8 mouse cellular contexts compared by ENCODE assay signal in the genomic region with DNA sequence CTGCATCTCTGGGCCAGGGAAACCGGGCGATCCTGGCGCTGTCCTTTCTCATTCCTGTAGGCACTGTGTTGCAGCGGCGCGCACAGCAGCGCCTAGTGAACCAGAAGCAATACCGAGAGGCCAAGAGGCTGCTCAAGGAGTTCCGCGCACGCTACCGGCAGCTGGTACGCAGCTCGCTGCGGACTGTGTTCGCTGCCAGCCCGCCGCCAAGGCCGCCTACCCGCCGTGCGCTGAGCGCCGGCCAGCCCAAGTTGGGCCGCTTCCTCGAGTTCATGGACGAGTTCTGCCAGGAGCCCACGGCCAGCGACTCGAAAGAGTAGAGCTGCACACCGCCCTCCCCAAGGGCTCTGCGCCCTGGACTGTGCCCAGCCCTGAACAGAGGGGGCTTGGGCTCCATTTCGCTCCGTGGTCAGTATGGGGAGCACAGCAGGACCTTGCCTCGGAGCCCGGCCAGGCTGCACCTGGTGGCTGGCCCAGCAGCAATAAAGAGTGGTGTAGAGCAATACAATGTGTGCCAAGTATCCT. TPM values are rescaled to one million over a fixed set of nuclear protein-coding genes. Genes with fewer than 3 reads are reported as not detected.
DNase-seq lines count a peak whose midpoint lies in the region; ATAC-seq and TF ChIP-seq lines count a peak whose summit lies in the region.

No protein-coding gene starts in this region.

- WGBS in heart, embryonic 14.5 days, result 4% methylated on average over 36 of the region's 36 CpGs
- WGBS in kidney, postnatal 0 days, result 1% methylated on average over 36 of the region's 36 CpGs
- 2% methylated on average over 36 of the region's 36 CpGs for WGBS in liver, embryonic 15.5 days (ENCODE audit: insufficient replicate concordance)
- WGBS in neural tube, embryonic 12.5 days, result 1% methylated on average over 36 of the region's 36 CpGs

- no peak overlapping the region for H3K27ac ChIP-seq in heart, embryonic 14.5 days (replicated peaks in 1 of 2; ENCODE audit: control insufficient read depth in 1 of 2, insufficient read depth in 1 of 2, low read depth in 2 of 2, low read length in 2 of 2)
- no peak overlapping the region for H3K27ac ChIP-seq in kidney, postnatal 0 days
- no peak overlapping the region for H3K27ac ChIP-seq in liver, embryonic 15.5 days (replicated peaks)
- H3K27ac ChIP-seq in neural tube, embryonic 12.5 days, result no peak overlapping the region

- H3K4me3 ChIP-seq in heart, embryonic 14.5 days (ENCODE audit: control insufficient read depth in 1 of 2, insufficient read depth in 1 of 2, low read depth in 1 of 2, low read length in 2 of 2), result peak overlapping the region; percentile 38 to 41
- peak overlapping the region; percentile 37 for H3K4me3 ChIP-seq in kidney, postnatal 0 days (replicated peaks; ENCODE audit: low read depth, low read length)
- H3K4me3 ChIP-seq in liver, embryonic 15.5 days (replicated peaks), result peak overlapping the region; percentile 35
- H3K4me3 ChIP-seq in neural tube, embryonic 12.5 days, result peak overlapping the region; percentile 30

- no peak for TF ChIP-seq CTCF in kidney, postnatal 0 days (IDR thresholded peaks at IDR 0.05; ENCODE audit: low read depth)

- H3K9ac ChIP-seq in heart, embryonic 14.5 days (ENCODE audit: low read length), result peak overlapping the region; percentile 61
- peak overlapping the region; percentile 58 for H3K9ac ChIP-seq in kidney, postnatal 0 days (ENCODE audit: low read depth, low read length)
- no peak overlapping the region for H3K9ac ChIP-seq in liver, embryonic 15.5 days
- H3K9ac ChIP-seq in neural tube, embryonic 12.5 days, result peak overlapping the region; percentile 53; the same call in 1 of the 2 replicates

- no peaks in the 10 kb centered on the region for H3K9me3 ChIP-seq in heart, embryonic 14.5 days (ENCODE audit: control insufficient read depth, low read length)
- no peaks in the 10 kb centered on the region for H3K9me3 ChIP-seq in kidney, postnatal 0 days (replicated peaks; ENCODE audit: low read length)
- H3K9me3 ChIP-seq in liver, embryonic 15.5 days (replicated peaks), result no peaks in the 10 kb centered on the region
- no peaks in the 10 kb centered on the region for H3K9me3 ChIP-seq in neural tube, embryonic 12.5 days

- peaks cover 11% of the 10 kb centered on the region; the same call in 1 of the 2 replicates for H3K36me3 ChIP-seq in heart, embryonic 14.5 days (ENCODE audit: control insufficient read depth, insufficient read depth, low read length)
- H3K36me3 ChIP-seq in kidney, postnatal 0 days (ENCODE audit: insufficient read depth, low read length), result peaks cover under 1% of the 10 kb centered on the region; the same call in 1 of the 2 replicates
- H3K36me3 ChIP-seq in liver, embryonic 15.5 days (replicated peaks), result no peaks in the 10 kb centered on the region
- peaks cover 14% of the 10 kb centered on the region for H3K36me3 ChIP-seq in neural tube, embryonic 12.5 days

- peak overlapping the region; percentile 87 for H3K4me2 ChIP-seq in heart, embryonic 14.5 days (ENCODE audit: low read length)
- H3K4me2 ChIP-seq in kidney, postnatal 0 days (ENCODE audit: low read length), result peak overlapping the region; percentile 81
- peak overlapping the region; percentile 59 for H3K4me2 ChIP-seq in liver, embryonic 15.5 days
- H3K4me2 ChIP-seq in neural tube, embryonic 12.5 days (replicated peaks), result peak overlapping the region; percentile 68

- DNase-seq in ovary, adult 18-20 months (ENCODE audit: low spot score), result peak; percentile 60
- no peak for DNase-seq in ovary, postnatal 10 days (ENCODE audit: low spot score)
- DNase-seq in embryo, embryonic 11.5 days (ENCODE audit: low read depth, low spot score), result peak; percentile 8
- peak; percentile 52 for DNase-seq in kidney, postnatal 0 days (ENCODE audit: low spot score)
- no peak for DNase-seq in spleen, adult 12 weeks (ENCODE audit: low spot score)

- no peak for ATAC-seq in heart, embryonic 14.5 days (ENCODE audit: insufficient number of reproducible peaks, insufficient read depth, low FRiP score, low read depth)
- peak; percentile 48 for ATAC-seq in kidney, postnatal 0 days (replicated peaks; ENCODE audit: low FRiP score, low read depth)
- ATAC-seq in liver, embryonic 15.5 days (ENCODE audit: insufficient read depth), result no peak
- peak; percentile 69 for ATAC-seq in neural tube, embryonic 12.5 days (ENCODE audit: low FRiP score, low read depth)

- peaks cover 7 to 13% of the 10 kb centered on the region in 2 experiments for H3K4me1 ChIP-seq in heart, embryonic 14.5 days (ENCODE audit: control insufficient read depth in 2 of 2, insufficient read depth in 2 of 2, low read length in 2 of 2)
- H3K4me1 ChIP-seq in kidney, postnatal 0 days (replicated peaks; ENCODE audit: insufficient read depth, low read length), result peaks cover 15% of the 10 kb centered on the region; the same call in 1 of the 2 replicates
- H3K4me1 ChIP-seq in liver, embryonic 15.5 days (replicated peaks), result peaks cover 8% of the 10 kb centered on the region; the same call in 1 of the 2 replicates
- peaks cover 15% of the 10 kb centered on the region for H3K4me1 ChIP-seq in neural tube, embryonic 12.5 days

- peaks cover 24% of the 10 kb centered on the region for H3K27me3 ChIP-seq in heart, embryonic 14.5 days (ENCODE audit: control insufficient read depth, insufficient read depth, low read length)
- no peaks in the 10 kb centered on the region for H3K27me3 ChIP-seq in kidney, postnatal 0 days (ENCODE audit: insufficient read depth, low read length)
- H3K27me3 ChIP-seq in liver, embryonic 15.5 days, result peaks cover 53% of the 10 kb centered on the region
- H3K27me3 ChIP-seq in neural tube, embryonic 12.5 days (replicated peaks), result peaks cover 16% of the 10 kb centered on the region

RNA-seq across cellular contexts. Expression of gene Spcs2, which starts 54.1 kb away (rescaled TPM):
- polyA plus RNA-seq in heart, embryonic 14.5 days (2014; fragmentation: Nextera tagmentation; extraction: Ambion mirVana), result 169 TPM in 2 replicates
- 340 and 344 TPM in 2 replicates for polyA plus RNA-seq in kidney, postnatal 0 days (2015; fragmentation: Nextera tagmentation; extraction: Ambion mirVana)
- polyA plus RNA-seq in liver, embryonic 15.5 days (2015; fragmentation: Nextera tagmentation; extraction: Ambion mirVana), result 169 and 193 TPM in 2 replicates
- polyA plus RNA-seq in neural tube, embryonic 12.5 days (2016; fragmentation: Nextera tagmentation; extraction: Ambion mirVana), result 337 and 365 TPM in 2 replicates

RNA-seq across cellular contexts. Expression of gene Xrra1, which starts 58.5 kb away (rescaled TPM):
- polyA plus RNA-seq in heart, embryonic 14.5 days (2014; fragmentation: Nextera tagmentation; extraction: Ambion mirVana), result 0.09 TPM in 2 replicates
- polyA plus RNA-seq in kidney, postnatal 0 days (2015; fragmentation: Nextera tagmentation; extraction: Ambion mirVana), result 0.20 TPM in 2 replicates
- polyA plus RNA-seq in liver, embryonic 15.5 days (2015; fragmentation: Nextera tagmentation; extraction: Ambion mirVana), result not detected in 2 replicates
- polyA plus RNA-seq in neural tube, embryonic 12.5 days (2016; fragmentation: Nextera tagmentation; extraction: Ambion mirVana), result 0.52 and 0.72 TPM in 2 replicates

Comparison
In these comparisons a context has a peak if more than half of its experiments do, and no peak if none do; other contexts are left out.
1. DNase-seq: peak in ovary, adult 18-20 months (single experiment), embryo, embryonic 11.5 days (single experiment) and kidney, postnatal 0 days (single experiment); none in ovary, postnatal 10 days (single experiment) and spleen, adult 12 weeks (single experiment).
2. ATAC-seq: peak in kidney, postnatal 0 days (single experiment) and neural tube, embryonic 12.5 days (single experiment); none in heart, embryonic 14.5 days (single experiment) and liver, embryonic 15.5 days (single experiment).
3. Peak in every context shown above with its lines, with median percentiles within 50 percentile points of each other: H3K4me2 ChIP-seq and H3K4me3 ChIP-seq.